8 mouse cellular contexts compared by ENCODE assay signal in the genomic region with DNA sequence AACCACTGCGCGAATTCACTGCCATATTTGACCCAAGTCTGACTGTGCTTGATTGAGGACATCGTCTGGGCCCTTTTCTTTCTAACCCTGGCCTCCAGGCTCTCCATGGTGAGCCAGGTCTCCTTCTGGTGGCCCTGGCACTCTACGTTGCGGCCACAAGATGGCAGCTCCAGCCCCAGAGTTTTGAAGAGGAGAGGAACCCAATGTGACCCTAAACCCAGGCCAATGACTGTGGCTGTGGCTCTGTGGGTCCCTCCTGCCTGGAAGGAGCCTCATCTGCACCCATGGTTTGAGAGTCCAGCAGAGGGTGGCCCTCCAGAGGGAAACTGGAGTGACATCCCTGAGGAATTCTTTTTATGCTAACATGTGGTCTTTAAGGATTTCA.
DNase-seq lines count a peak whose midpoint lies in the region; ATAC-seq and TF ChIP-seq lines count a peak whose summit lies in the region.

No protein-coding gene starts in this region.

- H3K36me3 ChIP-seq in MEL (ENCODE audit: control insufficient read depth in 1 of 2, insufficient read depth in 2 of 2, low read length in 2 of 2) = no peaks in the 10 kb centered on the region
- H3K36me3 ChIP-seq in lung, embryonic 14.5 days (ENCODE audit: insufficient read depth) = no peaks in the 10 kb centered on the region
- H3K36me3 ChIP-seq in splenic B cell, adult 2 months (ENCODE audit: control insufficient read depth, insufficient read depth, low read length, poor library complexity, severe bottlenecking) = no peaks in the 10 kb centered on the region

- no peak for ATAC-seq in lung, embryonic 14.5 days (ENCODE audit: insufficient read depth)

- TF ChIP-seq RAD21 in MEL (IDR thresholded peaks at IDR 0.05; ENCODE audit: low read depth, low read length) = peak; percentile 1; the same call in 1 of the 2 replicates

- H3K9ac ChIP-seq in MEL (ENCODE audit: control insufficient read depth, low read depth, low read length, poor library complexity, severe bottlenecking) = no peak overlapping the region
- H3K9ac ChIP-seq in lung, embryonic 14.5 days = no peak overlapping the region

- no peaks in the 10 kb centered on the region for H3K9me3 ChIP-seq in MEL (replicated peaks; ENCODE audit: insufficient read depth, low read length)
- no peaks in the 10 kb centered on the region for H3K9me3 ChIP-seq in lung, embryonic 14.5 days (ENCODE audit: low read depth, low read length)

- no peak for TF ChIP-seq EP300 in MEL (IDR thresholded peaks at IDR 0.05; ENCODE audit: low read depth in 1 of 2, low read length in 2 of 2)

- no peaks in the 10 kb centered on the region for H3K79me2 ChIP-seq in MEL (ENCODE audit: control insufficient read depth, insufficient read depth, low read length, poor library complexity)

- intact Hi-C loops in gastrocnemius, postnatal 14 days (cut with DNase I; ENCODE audit: low total_unique reads) = no loop called here

- WGBS in bone marrow, adult 2 months = 62% methylated on average over 5 of the region's 5 CpGs
- 45% methylated on average over 5 of the region's 5 CpGs for WGBS in lung, embryonic 14.5 days

- no peaks in the 10 kb centered on the region for H3K4me1 ChIP-seq in MEL (ENCODE audit: control insufficient read depth in 1 of 2, insufficient read depth in 2 of 2, low read length in 2 of 2)
- H3K4me1 ChIP-seq in bone marrow, adult 2 months (ENCODE audit: control insufficient read depth, insufficient read depth, low read length) = no peaks in the 10 kb centered on the region
- H3K4me1 ChIP-seq in lung, embryonic 14.5 days (ENCODE audit: insufficient read depth) = no peaks in the 10 kb centered on the region

- H3K4me2 ChIP-seq in lung, embryonic 14.5 days = no peak overlapping the region

- H3K27me3 ChIP-seq in MEL (ENCODE audit: control insufficient read depth in 1 of 2, insufficient read depth in 2 of 2, low read length in 2 of 2) = no peaks in the 10 kb centered on the region
- H3K27me3 ChIP-seq in lung, embryonic 14.5 days (ENCODE audit: insufficient read depth, low read length) = no peaks in the 10 kb centered on the region
- no peaks in the 10 kb centered on the region for H3K27me3 ChIP-seq in splenic B cell, adult 2 months (ENCODE audit: control insufficient read depth, insufficient read depth, low read length, poor library complexity, severe bottlenecking)

- H3K4me3 ChIP-seq in MEL (ENCODE audit: control insufficient read depth in 1 of 2, insufficient read depth in 1 of 2, low read depth in 2 of 2, low read length in 2 of 2) = no peak overlapping the region
- no peak overlapping the region for H3K4me3 ChIP-seq in bone marrow, adult 2 months (replicated peaks; ENCODE audit: control insufficient read depth, low read depth, low read length)
- H3K4me3 ChIP-seq in lung, embryonic 14.5 days (ENCODE audit: low read depth, low read length) = no peak overlapping the region

- no peak for TF ChIP-seq POLR2A in MEL (IDR thresholded peaks at IDR 0.05; ENCODE audit: control insufficient read depth in 1 of 2, insufficient read depth in 1 of 2, low read depth in 1 of 2, low read length in 2 of 2, poor library complexity in 1 of 2)
- TF ChIP-seq POLR2A in bone marrow, adult 2 months (IDR thresholded peaks at IDR 0.05; ENCODE audit: borderline replicate concordance, control insufficient read depth, low read depth, low read length) = no peak

- TF ChIP-seq CTCF in MEL (IDR thresholded peaks at IDR 0.05 in 2 of 3, conservative IDR thresholded peaks at IDR 0.05 in 1 of 3; ENCODE audit: control insufficient read depth in 1 of 3, insufficient read depth in 1 of 3, low read depth in 2 of 3, low read length in 3 of 3, poor library complexity in 1 of 3, severe bottlenecking in 1 of 3) = peak in 2 of 3 experiments; percentile 23; a peak in 3 of 6 replicates
- peak; percentile 48 for TF ChIP-seq CTCF in bone marrow, adult 2 months (IDR thresholded peaks at IDR 0.05; ENCODE audit: control insufficient read depth, insufficient read depth, low read length)
- TF ChIP-seq CTCF in lung, embryonic 14.5 days (IDR thresholded peaks at IDR 0.05; ENCODE audit: low read depth) = peak; percentile 76

- peak; percentile 35 to 36 for DNase-seq in left cerebral cortex, adult 18-20 months (ENCODE audit: low spot score in 2 of 2)
- DNase-seq in left cerebral cortex, adult 8-10 months (ENCODE audit: low spot score in 2 of 2) = no peak
- DNase-seq in MEL (ENCODE audit: low read depth, low spot score) = no peak
- peak; percentile 48 for DNase-seq in gastrocnemius, postnatal 14 days
- peak; percentile 67 for DNase-seq in lung, embryonic 14.5 days
- peak; percentile 50 for DNase-seq in splenic B cell, adult 2 months (ENCODE audit: low read depth, low spot score)
- no peak for DNase-seq in ovary, postnatal 14 days (ENCODE audit: low spot score)

- no peak overlapping the region for H3K27ac ChIP-seq in MEL (ENCODE audit: control insufficient read depth, low read depth, low read length)
- H3K27ac ChIP-seq in bone marrow, adult 2 months (ENCODE audit: control insufficient read depth, insufficient read depth, low read depth, low read length, poor library complexity) = no peak overlapping the region
- no peak overlapping the region for H3K27ac ChIP-seq in lung, embryonic 14.5 days (ENCODE audit: low read depth)

TF ChIP-seq in MEL, 35 proteins besides CTCF, POLR2A, EP300 and RAD21:
- no peak for TF ChIP-seq JUND (IDR thresholded peaks at IDR 0.05; ENCODE audit: low read depth, low read length)
- TF ChIP-seq SMC3 (IDR thresholded peaks at IDR 0.05; ENCODE audit: low read depth, low read length) = peak; percentile 28
- no peak for TF ChIP-seq CHD1 (IDR thresholded peaks at IDR 0.05; ENCODE audit: low read depth, low read length)

Comparison
In these comparisons a context has a peak if more than half of its experiments do, and no peak if none do; other contexts are left out.
1. DNase-seq: peak in left cerebral cortex, adult 18-20 months (2 of 2), gastrocnemius, postnatal 14 days (single experiment), lung, embryonic 14.5 days (single experiment) and splenic B cell, adult 2 months (single experiment); none in left cerebral cortex, adult 8-10 months (0 of 2), MEL (single experiment) and ovary, postnatal 14 days (single experiment).
2. CTCF ChIP-seq: peak in every context shown above with its lines; median percentile 76 in lung, embryonic 14.5 days; 48 in bone marrow, adult 2 months; 23 in MEL.